Mouse (Mus musculus): ENCODE measurements around the gene Nt5dc3. TPM values are rescaled to one million over a fixed set of nuclear protein-coding genes. Genes with fewer than 3 reads are reported as not detected.
A peak's percentile ranks its signal among the peaks of the same experiment; 100 is the strongest.

Gene Nt5dc3
- polyA plus RNA-seq, 1 experiment from 2014 or later: 1.7 TPM

- no peaks in the 10 kb centered on the region for H3K27me3 ChIP-seq (ENCODE audit: control insufficient read depth, insufficient read depth, low read length)
- DNase-seq (ENCODE audit: low spot score, missing footprints): no peak
- no peaks in the 10 kb centered on the region for H3K9me3 ChIP-seq (ENCODE audit: control insufficient read depth, low read length)
- no peak overlapping the region for H3K27ac ChIP-seq (ENCODE audit: low read depth, low read length)
- WGBS: 93% methylated on average over 5 of the region's 5 CpGs
- H3K4me3 ChIP-seq (ENCODE audit: low read depth, low read length): no peak overlapping the region
- no peak overlapping the region for H3K4me2 ChIP-seq
- no peak for ATAC-seq (ENCODE audit: low FRiP score)
- no peak overlapping the region for H3K9ac ChIP-seq (ENCODE audit: low read length)
- no peaks in the 10 kb centered on the region for H3K4me1 ChIP-seq (ENCODE audit: control insufficient read depth, insufficient read depth, low read length)
- H3K36me3 ChIP-seq (ENCODE audit: control insufficient read depth, insufficient read depth, low read length): no peaks in the 10 kb centered on the region
Measured at GRCm38 (mm10) chr10:86796073-86796741, 17.4 kb downstream of the Nt5dc3 start.

GRCm38 (mm10) chr10:86807362-86807761 lies 28.6 kb downstream of the Nt5dc3 start:
- no peaks in the 10 kb centered on the region for H3K36me3 ChIP-seq (ENCODE audit: control insufficient read depth, insufficient read depth, low read length)
- H3K9ac ChIP-seq (ENCODE audit: low read length): no peak overlapping the region
- H3K4me3 ChIP-seq (ENCODE audit: low read depth, low read length): no peak overlapping the region
- ATAC-seq (ENCODE audit: low FRiP score) (no peak), DNase-seq (ENCODE audit: low spot score, missing footprints) (no peak)
- H3K4me2 ChIP-seq: no peak overlapping the region
- WGBS: 95% methylated on average over 1 of the region's 1 CpGs
- H3K27ac ChIP-seq (ENCODE audit: low read depth, low read length): no peak overlapping the region
- H3K27me3 ChIP-seq (ENCODE audit: control insufficient read depth, insufficient read depth, low read length): no peaks in the 10 kb centered on the region
- no peaks in the 10 kb centered on the region for H3K4me1 ChIP-seq (ENCODE audit: control insufficient read depth, insufficient read depth, low read length)
- no peaks in the 10 kb centered on the region for H3K9me3 ChIP-seq (ENCODE audit: control insufficient read depth, low read length)

GRCm38 (mm10) chr10:86808013-86808758 lies 29.4 kb downstream of the Nt5dc3 start:
- H3K9me3 ChIP-seq (ENCODE audit: control insufficient read depth, low read length): no peaks in the 10 kb centered on the region
- 80% methylated on average over 15 of the region's 15 CpGs for WGBS
- H3K4me3 ChIP-seq (ENCODE audit: low read depth, low read length): no peak overlapping the region
- no peaks in the 10 kb centered on the region for H3K27me3 ChIP-seq (ENCODE audit: control insufficient read depth, insufficient read depth, low read length)
- ATAC-seq (ENCODE audit: low FRiP score) (no peak), DNase-seq (ENCODE audit: low spot score, missing footprints) (no peak)
- no peak overlapping the region for H3K4me2 ChIP-seq
- no peaks in the 10 kb centered on the region for H3K4me1 ChIP-seq (ENCODE audit: control insufficient read depth, insufficient read depth, low read length)
- H3K9ac ChIP-seq (ENCODE audit: low read length): no peak overlapping the region
- H3K36me3 ChIP-seq (ENCODE audit: control insufficient read depth, insufficient read depth, low read length): no peaks in the 10 kb centered on the region
- no peak overlapping the region for H3K27ac ChIP-seq (ENCODE audit: low read depth, low read length)

- ATAC-seq (ENCODE audit: low FRiP score) (no peak), DNase-seq (ENCODE audit: low spot score, missing footprints) (no peak)
- 85% methylated on average over 9 of the region's 9 CpGs for WGBS
- Histone ChIP-seq H3K9me3 (ENCODE audit: control insufficient read depth, low read length) (no peaks in the 10 kb centered on the region), H3K9ac (ENCODE audit: low read length) (no peak overlapping the region), H3K27ac (ENCODE audit: low read depth, low read length) (no peak overlapping the region), H3K36me3 (ENCODE audit: control insufficient read depth, insufficient read depth, low read length) (no peaks in the 10 kb centered on the region), H3K4me2 (no peak overlapping the region), H3K27me3 (ENCODE audit: control insufficient read depth, insufficient read depth, low read length) (no peaks in the 10 kb centered on the region), H3K4me3 (ENCODE audit: low read depth, low read length) (no peak overlapping the region), H3K4me1 (ENCODE audit: control insufficient read depth, insufficient read depth, low read length) (no peaks in the 10 kb centered on the region)
Measured at GRCm38 (mm10) chr10:86810000-86810399, 31.2 kb downstream of the Nt5dc3 start.

- H3K9ac ChIP-seq (ENCODE audit: low read length): no peak overlapping the region
- no peak overlapping the region for H3K4me2 ChIP-seq
- DNase-seq (ENCODE audit: low spot score, missing footprints) (no peak), ATAC-seq (ENCODE audit: low FRiP score) (no peak)
- H3K27ac ChIP-seq (ENCODE audit: low read depth, low read length): no peak overlapping the region
- no peaks in the 10 kb centered on the region for H3K9me3 ChIP-seq (ENCODE audit: control insufficient read depth, low read length)
- no peaks in the 10 kb centered on the region for H3K27me3 ChIP-seq (ENCODE audit: control insufficient read depth, insufficient read depth, low read length)
- H3K4me1 ChIP-seq (ENCODE audit: control insufficient read depth, insufficient read depth, low read length): no peaks in the 10 kb centered on the region
- H3K4me3 ChIP-seq (ENCODE audit: low read depth, low read length): no peak overlapping the region
- H3K36me3 ChIP-seq (ENCODE audit: control insufficient read depth, insufficient read depth, low read length): no peaks in the 10 kb centered on the region
- WGBS: 90% methylated on average over 5 of the region's 5 CpGs
Measured at GRCm38 (mm10) chr10:86810612-86811011, 31.8 kb downstream of the Nt5dc3 start.

- no peaks in the 10 kb centered on the region for H3K36me3 ChIP-seq (ENCODE audit: control insufficient read depth, insufficient read depth, low read length)
- H3K4me1 ChIP-seq (ENCODE audit: control insufficient read depth, insufficient read depth, low read length): peaks cover 4% of the 10 kb centered on the region; the same call in 1 of the 2 replicates
- H3K4me2 ChIP-seq: no peak overlapping the region
- H3K9me3 ChIP-seq (ENCODE audit: control insufficient read depth, low read length): no peaks in the 10 kb centered on the region
- 81% methylated on average over 19 of the region's 19 CpGs for WGBS
- no peak overlapping the region for H3K9ac ChIP-seq (ENCODE audit: low read length)
- no peak overlapping the region for H3K4me3 ChIP-seq (ENCODE audit: low read depth, low read length)
- H3K27me3 ChIP-seq (ENCODE audit: control insufficient read depth, insufficient read depth, low read length): no peaks in the 10 kb centered on the region
- no peak overlapping the region for H3K27ac ChIP-seq (ENCODE audit: low read depth, low read length)
- no peak for ATAC-seq (ENCODE audit: low FRiP score)
- DNase-seq (ENCODE audit: low spot score, missing footprints): no peak
Measured at GRCm38 (mm10) chr10:86814292-86815131, 35.7 kb downstream of the Nt5dc3 start.

GRCm38 (mm10) chr10:86815133-86815532 lies 36.3 kb downstream of the Nt5dc3 start:
- Histone ChIP-seq H3K4me1 (ENCODE audit: control insufficient read depth, insufficient read depth, low read length) (peaks cover 10% of the 10 kb centered on the region; the same call in 1 of the 2 replicates), H3K9me3 (ENCODE audit: control insufficient read depth, low read length) (no peaks in the 10 kb centered on the region), H3K4me2 (no peak overlapping the region), H3K4me3 (ENCODE audit: low read depth, low read length) (no peak overlapping the region), H3K27ac (ENCODE audit: low read depth, low read length) (no peak overlapping the region), H3K27me3 (ENCODE audit: control insufficient read depth, insufficient read depth, low read length) (no peaks in the 10 kb centered on the region), H3K9ac (ENCODE audit: low read length) (no peak overlapping the region), H3K36me3 (ENCODE audit: control insufficient read depth, insufficient read depth, low read length) (no peaks in the 10 kb centered on the region)
- WGBS: 86% methylated on average over 7 of the region's 7 CpGs
- DNase-seq (ENCODE audit: low spot score, missing footprints) (no peak), ATAC-seq (ENCODE audit: low FRiP score) (no peak)

- peaks cover 10% of the 10 kb centered on the region; the same call in 1 of the 2 replicates for H3K4me1 ChIP-seq (ENCODE audit: control insufficient read depth, insufficient read depth, low read length)
- WGBS: 32% methylated on average over 8 of the region's 8 CpGs
- no peak for DNase-seq (ENCODE audit: low spot score, missing footprints)
- no peaks in the 10 kb centered on the region for H3K9me3 ChIP-seq (ENCODE audit: control insufficient read depth, low read length)
- no peak overlapping the region for H3K27ac ChIP-seq (ENCODE audit: low read depth, low read length)
- peak; percentile 67 for ATAC-seq (ENCODE audit: low FRiP score)
- H3K4me2 ChIP-seq: no peak overlapping the region
- no peak overlapping the region for H3K4me3 ChIP-seq (ENCODE audit: low read depth, low read length)
- H3K27me3 ChIP-seq (ENCODE audit: control insufficient read depth, insufficient read depth, low read length): no peaks in the 10 kb centered on the region
- no peaks in the 10 kb centered on the region for H3K36me3 ChIP-seq (ENCODE audit: control insufficient read depth, insufficient read depth, low read length)
- 0 out of 2 replicates have a peak overlapping the region, but pooled peaks have one; percentile 24 for H3K9ac ChIP-seq (ENCODE audit: low read length)
Measured at GRCm38 (mm10) chr10:86819649-86820165, 40.9 kb downstream of the Nt5dc3 start.

Data from midbrain, embryonic 11.5 days (tissue).